Mouse (Mus musculus) midbrain, embryonic 10.5 days (tissue): ENCODE results near the gene Car12. TPM values are rescaled to one million over a fixed set of nuclear protein-coding genes. Genes with fewer than 3 reads are reported as not detected.
"Not testable (repeated sequence)": the region's sequence is repeated elsewhere in the genome, so short reads cannot be mapped to it uniquely, and the experiment has no call there.

Experiments
- DNase-seq: peaks from one replicate; pipeline ENCODE4 v3.0.0-alpha.2; 2017; ENCODE audit warnings: low spot score
- H3K27ac ChIP-seq: fragments of 300-500 bp; sonication (generic); replicated peaks from 2 replicates; pipeline ENCODE4 v1.5.1; 2016; ENCODE audit warnings: mild to moderate bottlenecking
- H3K27me3 ChIP-seq: fragments of 300-500 bp; sonication (generic); 2 replicates; pipeline ENCODE4 v1.6.1; 2016; ENCODE audit warnings: low read depth, mild to moderate bottlenecking; ENCODE audit not compliant: poor library complexity, severe bottlenecking
- H3K36me3 ChIP-seq: fragments of 300-500 bp; sonication (generic); 2 replicates; pipeline ENCODE4 v1.6.1; 2016; ENCODE audit warnings: mild to moderate bottlenecking, moderate library complexity
- H3K4me1 ChIP-seq: fragments of 300-500 bp; sonication (generic); 2 replicates; pipeline ENCODE4 v1.6.1; 2016
- H3K4me3 ChIP-seq: fragments of 300-500 bp; sonication (generic); 2 replicates; pipeline ENCODE4 v1.5.1; 2016; ENCODE audit warnings: mild to moderate bottlenecking, moderate library complexity
- H3K9me3 ChIP-seq: fragments of 300-500 bp; sonication (generic); replicated peaks from 2 replicates; pipeline ENCODE4 v1.6.1; 2016; ENCODE audit warnings: mild to moderate bottlenecking
- WGBS: fragments of 180-500 bp; shearing (Covaris S2); methylation state at CpG from one replicate; pipeline ENCODE4 v1.1.7; 2016; 5-methylcytosine and 5-hydroxymethylcytosine counted together
- polyA plus RNA-seq: library from polyadenylated mRNA; unstranded; fragments of >200 nt; fragmentation: Nextera tagmentation; extraction: Ambion mirVana; gene quantifications from 2 replicates; pipeline ENCODE4 v1.2.1, GENCODE M21; 2016

Car12 gene
- polyA plus RNA-seq, 1 experiment from 2014 or later, result 1.5 TPM

DNA sequence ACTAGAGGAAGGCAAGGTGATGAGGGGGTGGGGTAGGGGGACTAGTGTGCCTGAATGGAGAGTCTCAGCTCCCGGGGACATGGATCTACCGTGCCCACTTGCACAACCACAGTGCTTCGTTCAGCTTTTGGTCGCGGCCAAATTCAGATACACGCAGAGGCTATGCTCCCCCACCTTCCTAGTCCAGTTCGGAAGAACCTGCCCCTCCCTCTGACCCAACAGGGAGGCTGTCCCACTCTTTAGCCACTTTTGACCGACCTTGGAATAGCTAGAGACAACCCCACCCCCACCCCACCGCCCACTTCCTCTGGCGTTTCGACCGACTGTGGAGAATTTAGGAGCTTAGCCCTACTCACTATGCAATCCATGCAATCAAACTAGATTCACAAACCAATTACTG, 88.5 kb downstream of the Car12 start:
- DNase-seq, result no peak
- Histone ChIP-seq H3K4me1 (peaks cover 10% of the 10 kb centered on the region; the same call in 1 of the 2 replicates), H3K9me3 (no peaks in the 10 kb centered on the region), H3K27me3 (peaks cover 48% of the 10 kb centered on the region), H3K36me3 (no peaks in the 10 kb centered on the region), H3K27ac (no peak overlapping the region), H3K4me3 (no peak overlapping the region)
- WGBS, result 51% methylated on average over 12 of the region's 12 CpGs

DNA sequence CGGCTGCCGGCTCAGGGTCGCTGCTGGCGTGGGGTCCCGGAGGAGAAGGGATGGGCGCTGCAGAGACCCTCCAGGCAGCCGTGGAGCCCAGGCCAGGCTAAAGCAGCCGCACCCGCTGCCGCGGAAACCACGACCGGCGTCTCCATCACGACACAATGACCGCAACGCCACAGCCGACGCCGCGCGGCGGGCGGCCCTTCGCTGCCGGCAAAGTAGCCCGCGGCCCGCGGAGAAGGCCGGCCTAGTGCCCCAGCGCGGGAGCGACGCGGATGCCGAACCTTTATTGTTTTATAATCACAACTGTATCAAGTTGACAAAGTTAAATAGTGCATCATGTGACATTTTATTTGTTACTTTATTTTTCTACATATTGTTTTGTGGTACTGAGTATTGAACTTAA, 92.5 kb downstream of the Car12 start:
- Histone ChIP-seq H3K4me3 (peak overlapping the region; percentile 47), H3K27me3 (peaks cover 59% of the 10 kb centered on the region), H3K27ac (peak overlapping the region; percentile 65; the same call in 1 of the 2 replicates)
- DNase-seq, result peak; percentile 55
- not testable (repeated sequence) for H3K9me3 ChIP-seq, H3K4me1 ChIP-seq, H3K36me3 ChIP-seq
- under 1% methylated on average over 31 of the region's 37 CpGs for WGBS

DNA sequence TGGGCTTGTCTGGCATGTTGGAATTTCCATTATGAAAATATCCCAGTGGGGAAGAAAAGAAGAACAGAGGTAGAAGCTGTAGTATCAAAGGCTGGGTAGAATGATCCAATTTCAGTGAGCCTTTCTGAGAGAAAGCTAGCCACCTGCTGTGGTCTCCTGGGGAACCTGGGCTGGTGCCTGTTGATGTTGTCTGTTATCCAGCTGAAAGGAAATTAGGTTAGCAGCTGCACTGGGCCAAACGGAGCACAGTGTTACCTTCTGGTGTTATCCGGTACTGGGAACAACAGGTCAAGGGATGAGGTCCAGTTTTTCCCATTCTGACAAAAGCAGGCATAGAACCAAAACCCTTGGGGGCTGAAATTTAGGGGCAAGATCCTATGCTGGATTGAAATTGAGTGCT, 99.9 kb downstream of the Car12 start:
- 8% methylated on average over 2 of the region's 2 CpGs for WGBS
- Histone ChIP-seq H3K9me3 (no peaks in the 10 kb centered on the region), H3K4me1 (peaks cover 8% of the 10 kb centered on the region), H3K4me3 (no peak overlapping the region), H3K27ac (no peak overlapping the region), H3K36me3 (no peaks in the 10 kb centered on the region), H3K27me3 (no peaks in the 10 kb centered on the region)
- no peak for DNase-seq

Other genes starting within 250 kb of the Car12 start
- 1.5 TPM in 2 replicates for gene Fbxl22, start 199.1 kb upstream of the Car12 start, polyA plus RNA-seq
- 88.1 and 103 TPM in 2 replicates for gene Usp3, start 120.5 kb upstream of the Car12 start, polyA plus RNA-seq
- 11.1 and 13.6 TPM in 2 replicates for gene Aph1b, start 81.8 kb downstream of the Car12 start, polyA plus RNA-seq
- gene Gm10647, start 83.4 kb downstream of the Car12 start, polyA plus RNA-seq, result 0.28 and 0.40 TPM in 2 replicates
- 1.1 and 1.4 TPM in 2 replicates for gene Aph1c, start 121.0 kb downstream of the Car12 start, polyA plus RNA-seq
- gene Rab8b, start 206.0 kb downstream of the Car12 start, polyA plus RNA-seq, result 26.7 and 32.1 TPM in 2 replicates
- 659 and 790 TPM in 2 replicates for gene Rps27l, start 232.4 kb downstream of the Car12 start, polyA plus RNA-seq